Mouse (Mus musculus) large intestine, adult 2 months (tissue): ENCODE data around the gene Olfr433. TPM values are rescaled to one million over a fixed set of nuclear protein-coding genes. Genes with fewer than 3 reads are reported as not detected.
"Not testable (repeated sequence)": the region's sequence is repeated elsewhere in the genome, so short reads cannot be mapped to it uniquely, and the experiment has no call there.

Experiments
- DNase-seq: peaks from one replicate; pipeline ENCODE4 v3.0.0-alpha.2; 2012; ENCODE audit warnings: low read depth, low spot score
- WGBS: fragments of 180-500 bp; shearing (Covaris S2); methylation state at CpG from one replicate; pipeline ENCODE4 v1.1.7; 2018; 5-methylcytosine and 5-hydroxymethylcytosine counted together
- polyA plus RNA-seq: library from polyadenylated mRNA; depleted of rRNA; stranded (reverse); fragments of >200 nt; gene quantifications from 2 replicates; pipeline ENCODE4 v1.2.3, GENCODE M21; 2012; rRNA removed

The Olfr433 gene
- polyA plus RNA-seq = 0.10 and 0.11 TPM in 2 replicates

- 67% methylated on average over 7 of the region's 7 CpGs for WGBS
- no peak for DNase-seq
Measured at GRCm38 (mm10) chr1:174040523-174041177, at the start of gene Olfr433. Gene Olfr433, plus strand, starts transcription at chr1:174040705.

- WGBS = 75% methylated on average over 4 of the region's 4 CpGs
- no peak for DNase-seq
Measured at GRCm38 (mm10) chr1:173995003-173995402, 45.5 kb upstream of the Olfr433 start.

- not testable (repeated sequence) for DNase-seq
- 61% methylated on average over 2 of the region's 3 CpGs for WGBS
Measured at GRCm38 (mm10) chr1:174004352-174005109, 36.0 kb upstream of the Olfr433 start.

GRCm38 (mm10) chr1:174007050-174007449, 33.5 kb upstream of the Olfr433 start:
- not testable (repeated sequence) for DNase-seq

GRCm38 (mm10) chr1:174031698-174032097, 8.8 kb upstream of the Olfr433 start, which contains the start of gene Ifi205:
Gene Ifi205, minus strand, starts transcription at chr1:174031810.
- 9% methylated on average over 1 of the region's 1 CpGs for WGBS

GRCm38 (mm10) chr1:174035841-174036240, 4.7 kb upstream of the Olfr433 start:
- no peak for DNase-seq
- 61% methylated on average over 4 of the region's 4 CpGs for WGBS

More at GRCm38 (mm10) chr1:174031698-174032097, 8.8 kb upstream of the Olfr433 start, which contains the start of gene Ifi205:
- DNase-seq = no peak

GRCm38 (mm10) chr1:174038480-174038879, 2.0 kb upstream of the Olfr433 start:
- DNase-seq = no peak
- WGBS = 59% methylated on average over 3 of the region's 3 CpGs

GRCm38 (mm10) chr1:174042091-174042884, 1.8 kb downstream of the Olfr433 start:
- WGBS = 89% methylated on average over 12 of the region's 12 CpGs
- DNase-seq = not testable (repeated sequence)

- no peak for DNase-seq
- 50% methylated on average over 2 of the region's 2 CpGs for WGBS
Measured at GRCm38 (mm10) chr1:174044431-174044830, 3.9 kb downstream of the Olfr433 start.

GRCm38 (mm10) chr1:174048227-174048626, 7.7 kb downstream of the Olfr433 start:
- 80% methylated on average over 6 of the region's 6 CpGs for WGBS
- not testable (repeated sequence) for DNase-seq

- WGBS = 48% methylated on average over 2 of the region's 2 CpGs
Measured at GRCm38 (mm10) chr1:174048893-174049292, 8.4 kb downstream of the Olfr433 start, which contains the start of gene Olfr432. Gene Olfr432, plus strand, starts transcription at chr1:174049205.

GRCm38 (mm10) chr1:174049357-174049756, 8.9 kb downstream of the Olfr433 start:
- WGBS = 69% methylated on average over 4 of the region's 4 CpGs
- DNase-seq = not testable (repeated sequence)

More at GRCm38 (mm10) chr1:174048893-174049292, 8.4 kb downstream of the Olfr433 start, which contains the start of gene Olfr432:
- DNase-seq = no peak

GRCm38 (mm10) chr1:174050532-174050931, 10.0 kb downstream of the Olfr433 start:
- DNase-seq = no peak
- WGBS = 84% methylated on average over 4 of the region's 4 CpGs

GRCm38 (mm10) chr1:174051515-174051914, 11.0 kb downstream of the Olfr433 start:
- no peak for DNase-seq
- WGBS = 80% methylated on average over 4 of the region's 4 CpGs

- DNase-seq = no peak
- 76% methylated on average over 5 of the region's 5 CpGs for WGBS
Measured at GRCm38 (mm10) chr1:174051931-174052536, 11.5 kb downstream of the Olfr433 start.

GRCm38 (mm10) chr1:174052981-174053380, 12.5 kb downstream of the Olfr433 start:
- no peak for DNase-seq
- 67% methylated on average over 3 of the region's 3 CpGs for WGBS

GRCm38 (mm10) chr1:174055248-174055647, 14.7 kb downstream of the Olfr433 start:
- DNase-seq = no peak
- 69% methylated on average over 2 of the region's 2 CpGs for WGBS

GRCm38 (mm10) chr1:174066305-174066704, 25.8 kb downstream of the Olfr433 start, which contains the start of gene Olfr430:
Gene Olfr430, plus strand, starts transcription at chr1:174066605.
- no peak for DNase-seq
- 93% methylated on average over 3 of the region's 3 CpGs for WGBS

GRCm38 (mm10) chr1:174084031-174084430, 43.5 kb downstream of the Olfr433 start, which contains the start of gene Olfr429:
Gene Olfr429, plus strand, starts transcription at chr1:174084331.
- DNase-seq = no peak
- 83% methylated on average over 2 of the region's 2 CpGs for WGBS
